8 mouse cellular contexts compared by ENCODE assay signal in genomic region chr5:53994576-53994975, GRCm38 (mm10). TPM values are rescaled to one million over a fixed set of nuclear protein-coding genes. Genes with fewer than 3 reads are reported as not detected.
DNase-seq lines count a peak whose midpoint lies in the region; ATAC-seq and TF ChIP-seq lines count a peak whose summit lies in the region.

No protein-coding gene starts in this region.

- no peaks in the 10 kb centered on the region for H3K27me3 ChIP-seq in forebrain, embryonic 11.5 days (ENCODE audit: control insufficient read depth, insufficient read depth, low read length)
- H3K27me3 ChIP-seq in forebrain, postnatal 0 days (ENCODE audit: insufficient read depth, low read length) = no peaks in the 10 kb centered on the region
- H3K27me3 ChIP-seq in midbrain, embryonic 10.5 days (ENCODE audit: low read depth, poor library complexity, severe bottlenecking) = peaks cover 27% of the 10 kb centered on the region
- no peaks in the 10 kb centered on the region for H3K27me3 ChIP-seq in midbrain, embryonic 16.5 days (ENCODE audit: control insufficient read depth, insufficient read depth, low read depth, low read length)
- H3K27me3 ChIP-seq in liver, embryonic 12.5 days (replicated peaks) = peaks cover 30% of the 10 kb centered on the region
- H3K27me3 ChIP-seq in stomach, postnatal 0 days (ENCODE audit: control insufficient read depth, insufficient read depth, low read length) = no peaks in the 10 kb centered on the region

- no peak overlapping the region for H3K27ac ChIP-seq in forebrain, embryonic 11.5 days (ENCODE audit: low read depth, low read length)
- H3K27ac ChIP-seq in forebrain, postnatal 0 days (ENCODE audit: low read depth, low read length) = no peak overlapping the region
- no peak overlapping the region for H3K27ac ChIP-seq in midbrain, embryonic 10.5 days (replicated peaks)
- H3K27ac ChIP-seq in midbrain, embryonic 16.5 days (ENCODE audit: low read length) = no peak overlapping the region
- no peak overlapping the region for H3K27ac ChIP-seq in liver, embryonic 12.5 days
- H3K27ac ChIP-seq in stomach, postnatal 0 days (replicated peaks) = no peak overlapping the region

- DNase-seq in forebrain, embryonic 11.5 days (ENCODE audit: low spot score) = no peak
- DNase-seq in forebrain, postnatal 0 days = no peak
- DNase-seq in midbrain, embryonic 10.5 days (ENCODE audit: low spot score) = no peak
- no peak for DNase-seq in stomach, postnatal 0 days (ENCODE audit: low spot score)
- DNase-seq in embryo, embryonic 10.5 days (ENCODE audit: low spot score) = no peak
- DNase-seq in kidney, adult 11 months = no peak

- H3K36me3 ChIP-seq in forebrain, embryonic 11.5 days (ENCODE audit: control insufficient read depth, insufficient read depth, low read length) = no peaks in the 10 kb centered on the region
- H3K36me3 ChIP-seq in forebrain, postnatal 0 days (ENCODE audit: insufficient read depth) = no peaks in the 10 kb centered on the region
- no peaks in the 10 kb centered on the region for H3K36me3 ChIP-seq in midbrain, embryonic 10.5 days
- no peaks in the 10 kb centered on the region for H3K36me3 ChIP-seq in midbrain, embryonic 16.5 days (ENCODE audit: control insufficient read depth, insufficient read depth, low read length)
- H3K36me3 ChIP-seq in liver, embryonic 12.5 days = no peaks in the 10 kb centered on the region
- H3K36me3 ChIP-seq in stomach, postnatal 0 days (ENCODE audit: control insufficient read depth, insufficient read depth, low read length) = no peaks in the 10 kb centered on the region

- no peaks in the 10 kb centered on the region for H3K9me3 ChIP-seq in forebrain, embryonic 11.5 days (ENCODE audit: control insufficient read depth, low read length)
- H3K9me3 ChIP-seq in forebrain, postnatal 0 days (ENCODE audit: low read length) = no peaks in the 10 kb centered on the region
- H3K9me3 ChIP-seq in midbrain, embryonic 10.5 days (replicated peaks) = no peaks in the 10 kb centered on the region
- no peaks in the 10 kb centered on the region for H3K9me3 ChIP-seq in midbrain, embryonic 16.5 days (replicated peaks; ENCODE audit: control insufficient read depth, low read length, poor library complexity, severe bottlenecking)
- no peaks in the 10 kb centered on the region for H3K9me3 ChIP-seq in liver, embryonic 12.5 days (replicated peaks)
- no peaks in the 10 kb centered on the region for H3K9me3 ChIP-seq in stomach, postnatal 0 days (ENCODE audit: control insufficient read depth, low read length)

- H3K4me1 ChIP-seq in forebrain, embryonic 11.5 days (replicated peaks; ENCODE audit: control insufficient read depth, insufficient read depth, low read length) = peaks cover 7% of the 10 kb centered on the region
- peaks cover under 1% of the 10 kb centered on the region; the same call in 1 of the 2 replicates for H3K4me1 ChIP-seq in forebrain, postnatal 0 days (ENCODE audit: insufficient read depth)
- peaks cover 22% of the 10 kb centered on the region for H3K4me1 ChIP-seq in midbrain, embryonic 10.5 days
- peaks cover 11% of the 10 kb centered on the region for H3K4me1 ChIP-seq in midbrain, embryonic 16.5 days (ENCODE audit: control insufficient read depth, insufficient read depth, low read length)
- peaks cover 34% of the 10 kb centered on the region for H3K4me1 ChIP-seq in liver, embryonic 12.5 days
- no peaks in the 10 kb centered on the region for H3K4me1 ChIP-seq in stomach, postnatal 0 days (replicated peaks; ENCODE audit: control insufficient read depth, insufficient read depth)

- no peak overlapping the region for H3K9ac ChIP-seq in forebrain, embryonic 11.5 days (ENCODE audit: low read length)
- H3K9ac ChIP-seq in forebrain, postnatal 0 days = no peak overlapping the region
- no peak overlapping the region for H3K9ac ChIP-seq in midbrain, embryonic 16.5 days (ENCODE audit: low read depth, low read length)
- H3K9ac ChIP-seq in liver, embryonic 12.5 days = no peak overlapping the region
- no peak overlapping the region for H3K9ac ChIP-seq in stomach, postnatal 0 days (ENCODE audit: low read length)

- no peak for ATAC-seq in forebrain, embryonic 11.5 days (replicated peaks; ENCODE audit: low FRiP score)
- no peak for ATAC-seq in forebrain, postnatal 0 days
- ATAC-seq in midbrain, embryonic 16.5 days = no peak
- no peak for ATAC-seq in liver, embryonic 12.5 days
- ATAC-seq in stomach, postnatal 0 days (ENCODE audit: low FRiP score, low TSS enrichment) = no peak

- peak overlapping the region; percentile 92 for H3K4me2 ChIP-seq in forebrain, embryonic 11.5 days (ENCODE audit: low read depth, low read length, severe bottlenecking)
- H3K4me2 ChIP-seq in forebrain, postnatal 0 days (ENCODE audit: low read depth) = no peak overlapping the region
- no peak overlapping the region for H3K4me2 ChIP-seq in midbrain, embryonic 16.5 days (ENCODE audit: low read length)
- H3K4me2 ChIP-seq in liver, embryonic 12.5 days = peak overlapping the region; percentile 90
- peak overlapping the region; percentile 82 for H3K4me2 ChIP-seq in stomach, postnatal 0 days (replicated peaks; ENCODE audit: low read depth)

- WGBS in forebrain, embryonic 11.5 days = 84% methylated on average over 4 of the region's 4 CpGs
- WGBS in forebrain, postnatal 0 days = 78% methylated on average over 4 of the region's 4 CpGs
- 84% methylated on average over 4 of the region's 4 CpGs for WGBS in midbrain, embryonic 10.5 days
- 81% methylated on average over 4 of the region's 4 CpGs for WGBS in midbrain, embryonic 16.5 days
- WGBS in liver, embryonic 12.5 days (ENCODE audit: insufficient replicate concordance) = 45% methylated on average over 4 of the region's 4 CpGs
- WGBS in stomach, postnatal 0 days = 46% methylated on average over 4 of the region's 4 CpGs

- H3K4me3 ChIP-seq in forebrain, embryonic 11.5 days (ENCODE audit: low read depth, low read length) = no peak overlapping the region
- no peak overlapping the region for H3K4me3 ChIP-seq in forebrain, postnatal 0 days (ENCODE audit: low read depth, low read length)
- H3K4me3 ChIP-seq in midbrain, embryonic 10.5 days = peak overlapping the region; percentile 61
- H3K4me3 ChIP-seq in midbrain, embryonic 16.5 days (ENCODE audit: low read depth, low read length) = no peak overlapping the region
- H3K4me3 ChIP-seq in liver, embryonic 12.5 days = no peak overlapping the region
- H3K4me3 ChIP-seq in stomach, postnatal 0 days (ENCODE audit: low read depth, low read length) = no peak overlapping the region

- no peak for TF ChIP-seq CTCF in forebrain, postnatal 0 days (IDR thresholded peaks at IDR 0.05; ENCODE audit: low read depth)
- no peak for TF ChIP-seq CTCF in stomach, postnatal 0 days (IDR thresholded peaks at IDR 0.05; ENCODE audit: low read depth)

- TF ChIP-seq EP300 in stomach, postnatal 0 days (optimal IDR thresholded peaks at IDR 0.05) = no peak

RNA-seq across cellular contexts. Expression of gene Stim2, which starts 3.7 kb away (rescaled TPM):
- polyA plus RNA-seq in forebrain, embryonic 11.5 days (2014; fragmentation: Nextera tagmentation; extraction: Ambion mirVana) = 21.1 and 25.4 TPM in 2 replicates
- 23.2 and 27.1 TPM in 2 replicates for total RNA-seq in forebrain, postnatal 0 days (2014; rRNA removed)
- polyA plus RNA-seq in forebrain, postnatal 0 days (2015; fragmentation: Nextera tagmentation; extraction: Ambion mirVana) = 30.3 and 34.2 TPM in 2 replicates
- 12.5 and 16.7 TPM in 2 replicates for polyA plus RNA-seq in midbrain, embryonic 10.5 days (2016; fragmentation: Nextera tagmentation; extraction: Ambion mirVana)
- polyA plus RNA-seq in midbrain, embryonic 16.5 days (2015; fragmentation: Nextera tagmentation; extraction: Ambion mirVana) = 26.3 and 28.9 TPM in 2 replicates
- 8.1 and 9.1 TPM in 2 replicates for polyA plus RNA-seq in liver, embryonic 12.5 days (2016; fragmentation: Nextera tagmentation; extraction: Ambion mirVana)
- 14.0 TPM in 2 replicates for polyA plus RNA-seq in stomach, postnatal 0 days (2015; fragmentation: Nextera tagmentation; extraction: Ambion mirVana)

Comparison
In these comparisons a context has a peak if more than half of its experiments do, and no peak if none do; other contexts are left out.
1. H3K4me2 ChIP-seq: peak in forebrain, embryonic 11.5 days (single experiment), liver, embryonic 12.5 days (single experiment) and stomach, postnatal 0 days (single experiment); none in forebrain, postnatal 0 days (single experiment) and midbrain, embryonic 16.5 days (single experiment).